Mouse (Mus musculus) kidney, adult 11 months (tissue): ENCODE measurements around the gene Stard10.
A peak's percentile ranks its signal among the peaks of the same experiment; 100 is the strongest.

Source experiments
- DNase-seq: peaks from one replicate; pipeline ENCODE4 v3.0.0; 2022

Stard10 gene

GRCm38 (mm10) chr7:101374155-101374554 lies 57.3 kb downstream of the Stard10 start:
- DNase-seq, result no peak

GRCm38 (mm10) chr7:101376701-101377340 lies 59.9 kb downstream of the Stard10 start:
- DNase-seq, result no peak

GRCm38 (mm10) chr7:101377741-101378262 lies 60.9 kb downstream of the Stard10 start:
- peak; percentile 83 for DNase-seq

GRCm38 (mm10) chr7:101378285-101378684 lies 61.4 kb downstream of the Stard10 start:
- no peak for DNase-seq

GRCm38 (mm10) chr7:101378796-101379465 lies 62.0 kb downstream of the Stard10 start:
- DNase-seq, result peak; percentile 55

GRCm38 (mm10) chr7:101379732-101380131 lies 62.8 kb downstream of the Stard10 start:
- no peak for DNase-seq

GRCm38 (mm10) chr7:101381512-101381911 lies 64.6 kb downstream of the Stard10 start:
- peak; percentile 78 for DNase-seq

- DNase-seq, result peak; percentile 59
Measured at GRCm38 (mm10) chr7:101382378-101382777, 65.5 kb downstream of the Stard10 start.

- no peak for DNase-seq
Measured at GRCm38 (mm10) chr7:101383756-101384155, 66.9 kb downstream of the Stard10 start.

GRCm38 (mm10) chr7:101384931-101385330 lies 68.0 kb downstream of the Stard10 start:
- DNase-seq, result no peak

- DNase-seq, result no peak
Measured at GRCm38 (mm10) chr7:101385331-101385733, 68.4 kb downstream of the Stard10 start.

GRCm38 (mm10) chr7:101385866-101386452 lies 69.1 kb downstream of the Stard10 start:
- no peak for DNase-seq

GRCm38 (mm10) chr7:101389256-101389655 lies 72.4 kb downstream of the Stard10 start:
- no peak for DNase-seq

- no peak for DNase-seq
Measured at GRCm38 (mm10) chr7:101391909-101392479, 75.1 kb downstream of the Stard10 start.

- DNase-seq, result no peak
Measured at GRCm38 (mm10) chr7:101393015-101393414, 76.1 kb downstream of the Stard10 start.

- DNase-seq, result peak; percentile 45
Measured at GRCm38 (mm10) chr7:101393694-101394504, 77.0 kb downstream of the Stard10 start.

- DNase-seq, result no peak
Measured at GRCm38 (mm10) chr7:101394569-101394968, 77.7 kb downstream of the Stard10 start.

- DNase-seq, result no peak
Measured at GRCm38 (mm10) chr7:101395471-101395870, 78.6 kb downstream of the Stard10 start.
